Mouse (Mus musculus): ENCODE results near the gene Acp6.

- no peak for TF ChIP-seq POLR2A (IDR thresholded peaks at IDR 0.05; ENCODE audit: low read depth, low read length)
- TF ChIP-seq CTCF (IDR thresholded peaks at IDR 0.05; ENCODE audit: extremely low read depth, insufficient read length, insufficient replicate concordance, low read depth, low read length): no peak
Observed at GRCm38 (mm10) chr3:97171531-97171930, 13.0 kb downstream of the Acp6 start.
